Mouse (Mus musculus) v-Abl transformed pro-B cells (cell line): ENCODE results near the gene Saxo1.

Experiments
- in situ Hi-C, 2 experiments: fragments of 400-800 bp; cut with MboI; formaldehyde crosslinking; loops; one replicate each; pipeline ENCODE4 v1.15.1; 2025; ENCODE audit not compliant: unreplicated experiment in 2 of 2

Gene Saxo1

DNA sequence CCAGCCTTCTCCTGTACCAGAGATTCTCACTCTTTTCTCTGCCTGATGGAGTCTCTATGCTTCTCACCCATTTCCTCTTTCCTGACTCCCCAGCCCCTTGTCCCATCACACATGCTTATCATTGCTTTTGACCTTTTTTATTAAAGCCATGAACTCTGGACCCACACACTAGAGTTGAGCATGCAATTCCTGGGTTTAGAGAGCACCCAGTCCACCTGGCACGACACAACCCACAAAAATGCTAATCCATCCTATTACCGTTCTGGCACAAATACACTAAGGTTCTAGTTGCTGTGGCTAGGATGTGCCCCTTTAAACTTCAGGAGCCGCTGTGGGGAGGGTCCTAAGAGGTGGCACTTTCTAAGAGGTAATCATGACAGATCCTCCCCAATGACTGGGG lies 122.5 kb downstream of the Saxo1 start:
- in situ Hi-C loops: no loop called here

DNA sequence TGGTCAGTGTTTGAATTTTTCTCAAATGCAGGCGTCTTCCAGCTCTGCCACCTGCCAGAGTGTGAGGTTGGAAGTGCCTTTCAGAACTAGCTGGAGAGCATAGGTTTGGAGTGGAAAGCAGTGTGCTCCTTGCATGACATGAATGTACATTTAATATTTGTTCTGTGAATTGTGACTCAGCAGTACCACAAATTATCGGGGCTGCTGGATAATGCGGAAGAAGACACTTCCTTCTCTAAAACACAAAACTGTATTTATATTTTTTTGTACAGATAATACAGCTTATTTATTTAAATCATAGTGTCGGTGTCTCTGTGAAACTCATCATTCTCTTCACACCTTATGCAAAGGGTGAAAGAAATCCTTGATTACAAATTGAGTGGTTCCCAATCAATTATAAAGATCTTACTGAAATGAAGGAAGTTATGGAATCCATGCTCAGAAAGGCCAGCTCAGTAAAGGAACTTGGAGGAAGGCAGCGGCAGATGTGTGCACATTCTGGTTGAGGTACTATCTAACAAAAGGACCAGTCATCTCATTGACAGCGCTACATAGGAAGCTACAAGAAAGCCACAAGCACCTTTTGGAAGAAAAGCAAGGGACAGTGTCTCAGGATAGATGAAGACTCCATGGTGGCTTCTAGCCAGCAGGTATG lies 129.9 kb downstream of the Saxo1 start:
- in situ Hi-C loops: no loop called here

DNA sequence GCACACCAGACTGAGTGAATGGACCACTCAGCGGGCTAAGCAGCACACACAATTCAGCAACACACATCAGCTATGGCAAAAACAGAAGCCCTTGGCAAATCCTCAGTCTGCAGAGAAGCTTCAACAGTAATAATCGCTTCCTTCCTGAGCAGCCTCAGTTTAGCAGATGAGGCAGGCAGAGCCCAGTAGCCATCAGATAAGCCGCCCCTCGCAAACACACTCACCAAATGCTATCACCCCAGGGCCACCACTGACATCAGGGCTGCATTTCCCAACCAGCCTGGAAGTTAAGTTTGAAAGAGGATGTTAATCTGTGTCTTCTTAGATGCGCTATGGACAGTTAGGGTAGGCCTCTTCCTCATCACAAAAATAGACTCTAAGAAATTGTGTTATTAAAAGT lies 130.8 kb downstream of the Saxo1 start:
- in situ Hi-C loops: no loop called here

DNA sequence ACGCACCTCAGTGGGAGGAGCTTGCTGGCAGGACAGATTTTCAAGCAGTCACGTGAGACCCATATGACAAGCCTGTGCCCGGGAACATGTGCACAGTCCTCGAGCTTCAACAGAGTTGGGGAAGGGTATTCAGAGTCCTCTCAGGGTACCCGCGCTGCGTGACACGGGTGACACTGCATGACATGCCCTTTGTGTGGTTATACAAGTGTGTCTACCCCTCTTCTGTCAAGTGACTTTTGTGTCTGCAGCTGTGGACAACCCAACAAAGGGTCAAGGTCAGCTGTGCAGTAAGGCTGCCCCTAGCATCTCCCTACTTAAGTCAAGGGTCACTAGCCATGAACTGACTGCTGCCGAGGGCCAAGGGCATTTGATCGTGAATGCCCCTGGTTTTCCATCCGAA lies 131.6 kb downstream of the Saxo1 start:
- in situ Hi-C loops: no loop called here

DNA sequence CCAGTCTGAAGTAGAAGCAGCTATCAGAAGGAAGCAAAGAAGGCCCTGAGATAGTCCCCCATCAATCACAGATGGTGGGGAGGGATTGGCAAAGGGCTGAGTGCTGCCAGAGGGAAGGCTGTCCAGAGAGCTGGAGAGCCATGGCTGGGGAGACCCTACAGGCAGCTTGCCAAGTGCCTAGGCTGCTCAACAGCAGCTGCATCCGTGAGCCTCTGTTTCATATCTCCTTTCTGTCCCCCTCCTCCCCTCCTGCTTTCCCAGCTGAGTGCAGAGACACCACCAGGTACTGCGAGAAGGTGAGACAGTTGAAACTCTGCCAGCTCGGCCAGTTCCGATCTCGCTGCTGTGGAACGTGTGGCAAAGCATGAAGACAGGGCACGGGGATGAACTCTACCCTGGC lies 132.5 kb downstream of the Saxo1 start:
- in situ Hi-C loops: no loop called here

DNA sequence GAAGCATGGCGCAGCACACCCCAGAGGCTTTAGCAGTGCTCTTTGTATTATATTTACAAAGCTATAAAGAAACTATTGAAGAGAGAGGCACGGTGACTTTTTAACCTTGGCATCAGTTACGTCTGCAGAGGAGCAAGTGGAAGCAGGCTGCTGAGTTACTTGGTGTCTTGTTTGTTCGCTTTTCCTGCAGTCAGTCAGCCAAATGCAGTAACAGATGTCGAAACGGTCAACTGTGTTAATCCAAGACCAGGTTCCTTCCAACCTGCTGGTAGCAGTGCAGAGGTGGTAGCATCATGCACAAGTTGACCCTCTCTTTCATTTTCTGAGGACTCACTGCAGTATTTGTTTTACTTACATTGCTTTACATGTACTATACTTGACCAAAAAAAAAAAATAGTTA lies 135.5 kb downstream of the Saxo1 start:
- in situ Hi-C loops: no loop called here

DNA sequence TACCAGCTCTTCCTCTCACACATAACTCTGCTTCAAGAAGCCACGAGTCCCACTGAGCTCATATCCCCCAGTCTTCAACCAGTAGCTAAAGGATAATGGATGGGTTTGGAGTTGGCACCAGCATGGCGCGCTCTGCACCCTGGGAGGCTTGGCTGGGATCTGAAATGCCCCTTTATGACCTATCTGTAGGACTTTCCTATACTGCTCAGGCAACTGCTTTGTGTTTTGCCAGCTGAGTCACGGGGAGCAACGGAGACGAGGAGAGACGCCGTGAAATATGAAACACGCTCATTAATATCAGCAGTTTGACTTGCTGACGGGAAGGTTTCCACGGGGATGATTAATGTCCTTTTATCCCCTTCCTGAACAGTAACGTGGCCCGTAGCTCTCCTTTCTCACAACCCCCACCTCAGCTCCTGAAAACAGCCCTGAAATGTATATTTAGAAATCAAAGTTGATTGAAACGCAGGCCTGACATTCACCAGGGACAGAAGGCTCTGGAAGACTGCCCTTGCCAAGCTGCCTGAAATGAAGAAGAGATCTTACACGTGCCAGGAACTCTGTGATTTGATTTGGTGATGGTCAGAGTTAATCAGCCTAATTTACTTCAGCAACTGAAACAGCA lies 141.6 kb downstream of the Saxo1 start:
- in situ Hi-C loops: no loop called here

DNA sequence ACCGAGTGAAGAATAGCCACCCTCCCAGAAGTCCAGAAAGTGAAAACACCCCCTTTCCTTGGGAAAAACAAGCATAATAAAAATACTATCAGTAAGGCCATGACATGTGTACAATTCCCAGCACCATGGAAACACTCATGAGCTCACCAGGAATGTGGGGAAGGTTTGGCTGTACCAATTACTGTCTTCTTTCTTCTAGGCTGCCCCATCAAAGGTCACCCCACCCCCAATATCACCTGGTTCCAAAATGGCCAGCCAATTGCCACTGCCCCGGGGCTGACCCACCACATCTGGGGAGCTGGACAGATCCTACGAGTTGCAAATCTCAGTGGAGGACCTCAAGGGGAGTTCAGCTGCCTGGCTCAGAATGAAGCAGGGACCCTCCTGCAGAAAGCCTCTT lies 144.7 kb downstream of the Saxo1 start:
- in situ Hi-C loops: no loop called here

DNA sequence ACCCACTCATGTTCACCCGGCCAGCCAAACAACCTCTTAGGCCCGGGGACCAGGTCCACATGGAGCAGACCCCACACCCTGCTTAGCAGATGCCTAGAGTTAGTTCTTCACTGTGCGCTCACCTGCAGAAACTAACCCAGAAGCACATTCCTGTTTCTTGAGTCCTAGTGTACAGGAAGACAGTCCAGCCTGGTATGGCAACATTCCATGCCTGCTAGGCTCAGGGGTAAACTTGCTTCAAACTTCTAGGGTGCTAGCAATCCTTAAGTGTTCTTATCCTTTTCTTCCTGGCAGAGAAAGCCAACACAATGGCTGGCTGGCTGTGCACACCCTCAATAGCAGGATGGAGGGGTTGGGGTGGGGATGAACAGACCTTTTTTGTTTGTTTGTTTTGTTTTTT lies 147.2 kb downstream of the Saxo1 start:
- in situ Hi-C loops: no loop called here

DNA sequence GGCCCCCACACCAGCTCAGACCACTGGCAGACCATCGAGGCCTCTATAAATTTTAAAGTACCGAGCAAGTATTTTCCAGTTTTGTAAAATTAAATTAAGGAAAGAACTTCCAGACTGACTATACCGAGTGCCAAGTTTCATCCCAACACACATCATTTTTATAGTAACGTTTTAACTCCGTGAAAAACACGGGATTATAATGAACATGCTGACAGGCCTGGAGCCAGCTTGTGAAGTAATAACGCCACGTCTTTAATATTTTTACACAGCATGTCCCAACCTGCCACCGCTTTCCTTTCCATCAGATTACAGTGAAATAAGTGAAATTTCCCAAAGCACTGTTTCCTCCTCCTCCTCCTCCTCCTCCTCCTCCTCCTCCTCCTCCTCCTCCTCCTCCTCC lies 149.7 kb downstream of the Saxo1 start:
- in situ Hi-C loops: no loop called here

DNA sequence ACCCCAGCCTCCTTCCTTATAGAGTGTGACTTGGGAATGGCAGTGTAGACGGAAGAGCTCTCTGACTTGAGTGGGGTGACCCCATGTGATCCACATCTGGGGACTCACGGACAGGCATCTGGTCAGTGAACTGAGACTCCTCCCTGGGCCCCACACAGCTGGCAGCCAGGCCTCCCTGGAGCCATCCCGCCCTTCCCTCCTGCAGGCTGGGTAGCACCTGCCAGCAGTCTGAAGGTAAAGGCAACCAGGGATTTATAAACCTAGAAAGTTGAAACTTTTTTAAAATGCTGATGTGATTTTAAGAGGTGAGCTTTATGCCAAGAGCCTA lies 151.0 kb downstream of the Saxo1 start:
- in situ Hi-C loops: no loop called here

DNA sequence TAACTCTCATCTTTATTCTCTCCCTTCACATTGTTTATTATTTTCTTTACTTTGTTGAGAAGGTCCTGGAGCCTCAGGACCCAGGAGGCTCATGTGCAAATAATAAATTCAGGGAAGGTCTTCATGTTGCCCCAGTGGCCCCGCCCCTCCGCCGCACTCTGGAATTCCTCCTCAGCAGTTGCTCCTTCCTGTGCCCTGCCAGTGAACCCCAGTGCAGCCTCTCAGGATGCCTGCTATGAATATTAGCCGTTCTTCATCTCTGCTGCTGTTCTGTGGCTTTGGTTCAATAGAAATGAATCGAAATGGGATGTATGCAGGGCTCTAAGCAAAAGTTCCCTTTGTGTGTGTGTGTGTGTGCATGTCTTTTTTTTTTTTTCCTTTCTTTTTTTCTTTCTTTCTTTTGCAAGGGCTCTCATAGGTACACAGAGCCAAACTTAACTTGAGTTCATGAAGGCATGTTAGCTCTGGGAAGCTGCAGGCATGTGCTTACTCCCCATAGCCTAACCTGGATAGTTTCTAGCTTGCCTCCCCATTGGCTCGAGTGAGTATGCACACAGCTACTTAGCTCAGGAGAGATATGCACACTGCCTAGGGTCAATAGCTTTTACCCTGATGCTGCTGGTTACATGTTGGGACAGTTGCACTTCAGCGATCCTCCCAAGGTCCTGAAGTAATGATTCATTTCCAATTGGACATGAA lies 151.5 kb downstream of the Saxo1 start:
- in situ Hi-C loops: no loop called here

DNA sequence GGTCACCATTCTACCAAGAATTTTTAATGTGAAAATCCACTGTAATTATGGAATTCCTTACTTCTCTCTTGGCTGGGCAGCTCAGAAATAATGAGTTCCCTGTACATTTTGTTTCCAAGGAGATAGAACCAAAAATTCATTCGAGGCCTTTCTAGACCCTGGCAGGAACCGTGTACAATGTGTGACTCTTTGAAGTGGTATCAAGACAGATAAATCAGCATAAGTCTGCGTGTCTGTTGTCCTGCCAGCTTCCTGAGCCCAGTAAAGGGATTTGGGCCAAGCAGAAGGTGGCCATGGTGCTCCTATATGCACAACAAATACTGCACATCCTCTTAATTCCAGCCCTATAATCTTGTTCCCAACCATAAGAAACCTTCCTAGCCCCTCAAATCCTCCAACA lies 157.0 kb downstream of the Saxo1 start:
- in situ Hi-C loops: no loop called here

DNA sequence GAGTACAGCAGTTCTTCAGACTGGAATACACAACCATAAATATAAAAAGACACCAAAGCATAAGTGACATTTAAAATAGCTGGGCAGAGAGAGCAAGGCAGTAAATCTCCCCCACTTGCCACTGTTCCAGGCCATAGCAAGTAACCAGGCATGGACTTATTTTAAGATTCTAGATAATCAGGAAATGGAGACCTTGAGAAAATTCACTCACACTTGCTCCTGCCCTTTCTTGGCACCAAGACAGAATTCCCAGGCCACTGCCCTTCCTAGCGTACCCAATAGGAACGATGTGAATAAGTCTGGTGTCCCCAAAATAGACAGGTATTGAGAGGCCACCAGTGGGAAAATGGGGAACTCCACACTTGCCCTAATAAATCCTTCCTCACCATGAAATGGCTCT lies 160.7 kb downstream of the Saxo1 start:
- in situ Hi-C loops: no loop called here

DNA sequence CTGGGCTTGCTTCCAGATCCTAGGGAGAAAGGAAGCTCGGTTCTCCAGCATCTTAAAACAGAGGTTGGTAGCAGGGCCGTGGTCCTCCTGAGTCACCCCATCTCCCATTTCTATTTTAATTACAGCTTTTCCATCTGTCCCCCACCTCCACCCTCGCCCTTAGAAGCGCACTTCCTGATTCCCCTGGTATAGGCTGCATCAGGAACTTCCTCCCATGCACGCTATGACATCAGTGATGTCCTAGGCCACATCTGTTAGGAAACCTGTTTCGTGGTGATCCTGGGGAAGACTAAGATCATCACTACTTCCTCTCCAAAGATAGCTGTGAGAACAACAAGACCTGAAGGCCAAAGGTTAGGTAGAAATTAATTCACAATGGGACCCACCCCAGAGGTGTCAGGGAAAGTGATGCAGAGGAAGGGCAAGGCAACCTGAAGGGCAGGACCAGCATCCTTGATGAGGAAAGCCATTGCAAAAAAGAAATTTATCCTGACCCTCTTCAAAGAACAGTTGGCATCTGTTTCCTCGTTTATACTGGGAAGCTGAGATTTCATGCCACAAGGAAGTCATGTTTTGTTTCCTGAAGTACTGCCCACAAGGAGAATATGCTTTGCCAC lies 161.3 kb downstream of the Saxo1 start:
- in situ Hi-C loops: no loop called here

DNA sequence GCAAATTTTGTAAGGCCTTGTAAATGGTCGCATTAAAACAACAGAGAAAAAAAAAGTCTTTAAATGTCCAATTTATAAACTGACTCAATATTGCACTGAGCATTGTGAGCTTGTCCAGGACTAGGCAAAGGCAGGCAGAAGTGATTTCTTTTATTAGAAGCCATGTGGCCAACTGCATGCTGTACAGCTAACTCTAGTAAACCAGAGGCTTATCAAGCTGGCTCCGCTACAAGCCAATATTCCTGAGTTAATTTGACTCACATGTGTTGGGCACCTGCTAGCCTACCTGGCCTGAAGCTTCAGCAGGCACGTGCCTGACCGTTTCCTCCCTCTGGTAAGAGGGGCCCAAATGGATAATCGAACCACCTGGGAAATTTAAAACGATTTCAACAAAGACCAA lies 162.5 kb downstream of the Saxo1 start:
- in situ Hi-C loops: no loop called here
